Mouse (Mus musculus) embryonic facial prominence, embryonic 14.5 days (tissue): ENCODE measurements at regions not wholly inside any gene's neighbourhood (a gene's known extent, or its start where the extent isn't known, plus 50 kb on each side); places are given as distances from the start of the nearest gene placed in this dataset.
"Not testable (repeated sequence)": the region's sequence is repeated elsewhere in the genome, so short reads cannot be mapped to it uniquely, and the experiment has no call there.

Source experiments
- ATAC-seq: fragments of 200-750 bp; cut with Nextera tagmentation; 2 replicates; pipeline ENCODE4 v1.8.0; 2017; ENCODE audit warnings: low read depth, moderate number of reproducible peaks, moderate TSS enrichment
- DNase-seq: peaks from one replicate; pipeline ENCODE4 v3.0.0-alpha.2; 2015; ENCODE audit warnings: low spot score
- H3K27ac ChIP-seq: fragments of 300-500 bp; sonication (generic); replicated peaks from 2 replicates; pipeline ENCODE4 v1.5.1; 2014; ENCODE audit warnings: low read depth, mild to moderate bottlenecking, low read length, moderate library complexity
- H3K27me3 ChIP-seq: fragments of 300-500 bp; sonication (generic); replicated peaks from 2 replicates; pipeline ENCODE4 v1.6.1; 2014; ENCODE audit warnings: low read length; ENCODE audit not compliant: control insufficient read depth, insufficient read depth
- H3K36me3 ChIP-seq: fragments of 300-500 bp; sonication (generic); 2 replicates; pipeline ENCODE4 v1.6.1; 2014; ENCODE audit warnings: low read length, mixed read lengths; ENCODE audit not compliant: control insufficient read depth, insufficient read depth
- H3K4me1 ChIP-seq: fragments of 300-500 bp; sonication (generic); 2 replicates; pipeline ENCODE4 v1.6.1; 2014; ENCODE audit warnings: antibody characterized with exemption, low read length; ENCODE audit not compliant: control insufficient read depth, insufficient read depth
- H3K4me2 ChIP-seq: fragments of 300-500 bp; sonication (generic); 2 replicates; pipeline ENCODE4 v1.6.1; 2014; ENCODE audit warnings: low read depth, mild to moderate bottlenecking, low read length, moderate library complexity, mixed read lengths
- H3K4me3 ChIP-seq: fragments of 300-500 bp; sonication (generic); 2 replicates; pipeline ENCODE4 v1.5.1; 2014; ENCODE audit warnings: low read depth, mild to moderate bottlenecking, low read length
- H3K9ac ChIP-seq: fragments of 300-500 bp; sonication (generic); 2 replicates; pipeline ENCODE4 v1.6.1; 2014; ENCODE audit warnings: low read depth, mild to moderate bottlenecking, low read length, moderate library complexity, mixed read lengths
- H3K9me3 ChIP-seq: fragments of 300-500 bp; sonication (generic); 2 replicates; pipeline ENCODE4 v1.6.1; 2016; ENCODE audit warnings: low read length; ENCODE audit not compliant: control insufficient read depth
- WGBS: fragments of 180-500 bp; shearing (Covaris S2); extraction: QIAGEN DNeasy Blood & Tissue Kit; methylation state at CpG from one replicate; pipeline ENCODE4 v1.1.7; 2014; 5-methylcytosine and 5-hydroxymethylcytosine counted together

DNA sequence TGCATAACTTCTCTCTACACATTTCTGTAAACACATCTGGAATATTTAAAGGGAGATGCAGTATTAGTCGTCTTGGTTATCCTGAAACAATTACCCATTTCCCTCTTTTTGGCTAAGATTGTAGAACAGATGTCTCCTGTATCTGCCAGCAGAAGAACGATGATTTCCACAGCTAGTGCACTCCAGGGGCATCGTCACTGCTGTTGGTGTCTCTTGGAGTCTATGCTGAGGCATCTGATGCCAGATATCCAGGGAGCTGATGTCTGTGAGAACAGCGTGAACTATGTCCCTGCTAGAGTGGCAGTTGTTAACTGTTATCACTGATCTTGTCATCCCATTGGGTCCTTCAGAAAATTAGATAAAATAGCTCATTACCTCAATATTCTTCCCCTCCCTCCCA, 536.2 kb downstream of the Trhde start:
- H3K36me3 ChIP-seq: no peaks in the 10 kb centered on the region
- no peaks in the 10 kb centered on the region for H3K27me3 ChIP-seq
- H3K9me3 ChIP-seq: no peaks in the 10 kb centered on the region
- 50% methylated on average over 4 of the region's 4 CpGs for WGBS
- H3K4me3 ChIP-seq: no peak overlapping the region
- H3K27ac ChIP-seq: no peak overlapping the region
- DNase-seq (peak; percentile 11), ATAC-seq (no peak)
- no peak overlapping the region for H3K4me2 ChIP-seq
- H3K4me1 ChIP-seq: no peaks in the 10 kb centered on the region
- no peak overlapping the region for H3K9ac ChIP-seq

- no peak overlapping the region for H3K9ac ChIP-seq
- no peak overlapping the region for H3K27ac ChIP-seq
- no peaks in the 10 kb centered on the region for H3K36me3 ChIP-seq
- ATAC-seq: no peak
- DNase-seq: no peak
- WGBS: 84% methylated on average over 4 of the region's 4 CpGs
- H3K4me2 ChIP-seq: no peak overlapping the region
- no peaks in the 10 kb centered on the region for H3K27me3 ChIP-seq
- H3K4me3 ChIP-seq: no peak overlapping the region
- no peaks in the 10 kb centered on the region for H3K4me1 ChIP-seq
- H3K9me3 ChIP-seq: no peaks in the 10 kb centered on the region
Observed at GRCm38 (mm10) chr10:114241606-114242005, 560.5 kb downstream of the Trhde start.

DNA sequence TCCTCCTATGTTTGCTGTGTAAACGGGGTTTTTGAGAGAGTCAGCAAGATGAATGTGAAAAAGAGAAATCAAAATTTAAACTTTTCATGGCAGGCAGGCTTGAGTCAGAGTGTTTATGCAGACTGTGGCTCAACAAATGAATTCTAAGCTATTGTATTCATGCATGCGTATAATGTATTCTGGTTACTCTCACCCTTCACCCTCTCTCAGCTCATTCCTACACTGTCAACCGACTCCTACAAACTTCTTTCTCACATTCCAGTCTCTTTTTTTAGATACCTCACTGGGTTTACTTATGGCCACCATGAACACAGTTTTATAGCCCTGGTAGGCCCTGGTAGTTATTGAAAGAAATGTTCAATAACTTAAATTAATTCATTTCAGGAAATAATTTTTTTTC, 574.5 kb downstream of the Trhde start:
- Histone ChIP-seq H3K4me2 (no peak overlapping the region), H3K27me3 (no peaks in the 10 kb centered on the region), H3K9ac (no peak overlapping the region), H3K4me3 (no peak overlapping the region), H3K4me1 (no peaks in the 10 kb centered on the region), H3K27ac (no peak overlapping the region), H3K36me3 (no peaks in the 10 kb centered on the region), H3K9me3 (no peaks in the 10 kb centered on the region)
- no peak for ATAC-seq
- 58% methylated on average over 3 of the region's 3 CpGs for WGBS
- DNase-seq: no peak

- no peaks in the 10 kb centered on the region for H3K9me3 ChIP-seq
- DNase-seq: no peak
- no peak overlapping the region for H3K4me2 ChIP-seq
- H3K36me3 ChIP-seq: no peaks in the 10 kb centered on the region
- H3K4me1 ChIP-seq: no peaks in the 10 kb centered on the region
- no peak overlapping the region for H3K27ac ChIP-seq
- no peak overlapping the region for H3K4me3 ChIP-seq
- 91% methylated on average over 4 of the region's 4 CpGs for WGBS
- no peak overlapping the region for H3K9ac ChIP-seq
- H3K27me3 ChIP-seq: no peaks in the 10 kb centered on the region
- ATAC-seq: no peak
Observed at GRCm38 (mm10) chr10:114201583-114201982, 600.5 kb downstream of the Trhde start.

GRCm38 (mm10) chr10:114200939-114201338, 601.2 kb downstream of the Trhde start:
- no peak overlapping the region for H3K9ac ChIP-seq
- no peak for ATAC-seq
- no peak for DNase-seq
- WGBS: 66% methylated on average over 2 of the region's 2 CpGs
- no peaks in the 10 kb centered on the region for H3K27me3 ChIP-seq
- no peaks in the 10 kb centered on the region for H3K36me3 ChIP-seq
- no peaks in the 10 kb centered on the region for H3K4me1 ChIP-seq
- no peaks in the 10 kb centered on the region for H3K9me3 ChIP-seq
- no peak overlapping the region for H3K4me2 ChIP-seq
- no peak overlapping the region for H3K27ac ChIP-seq
- H3K4me3 ChIP-seq: no peak overlapping the region

DNA sequence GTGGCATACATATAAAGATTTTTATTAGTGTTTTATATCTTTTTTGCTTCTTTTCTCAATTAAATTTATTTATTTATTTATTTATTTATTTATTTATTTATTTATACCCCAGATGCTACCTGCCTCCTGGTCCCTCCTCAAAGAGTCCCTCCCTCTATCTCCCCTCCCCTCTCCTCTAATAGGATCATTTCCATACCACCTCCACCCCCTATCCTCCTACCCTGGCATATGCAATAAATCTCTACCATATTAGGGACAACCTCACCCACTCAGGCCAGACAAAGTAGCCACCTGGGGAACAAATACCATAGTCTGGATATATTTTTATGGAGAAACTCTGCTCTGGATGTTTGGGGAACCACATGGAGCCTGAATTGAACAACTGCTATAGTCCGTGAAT, 615.8 kb downstream of the Trhde start:
- Histone ChIP-seq H3K4me2 (no peak overlapping the region), H3K9ac (no peak overlapping the region), H3K4me3 (no peak overlapping the region), H3K27ac (no peak overlapping the region), H3K27me3 (no peaks in the 10 kb centered on the region), H3K36me3 (no peaks in the 10 kb centered on the region), H3K9me3 (no peaks in the 10 kb centered on the region), H3K4me1 (no peaks in the 10 kb centered on the region)
- DNase-seq (no peak), ATAC-seq (no peak)
- 89% methylated on average over 1 of the region's 1 CpGs for WGBS

DNA sequence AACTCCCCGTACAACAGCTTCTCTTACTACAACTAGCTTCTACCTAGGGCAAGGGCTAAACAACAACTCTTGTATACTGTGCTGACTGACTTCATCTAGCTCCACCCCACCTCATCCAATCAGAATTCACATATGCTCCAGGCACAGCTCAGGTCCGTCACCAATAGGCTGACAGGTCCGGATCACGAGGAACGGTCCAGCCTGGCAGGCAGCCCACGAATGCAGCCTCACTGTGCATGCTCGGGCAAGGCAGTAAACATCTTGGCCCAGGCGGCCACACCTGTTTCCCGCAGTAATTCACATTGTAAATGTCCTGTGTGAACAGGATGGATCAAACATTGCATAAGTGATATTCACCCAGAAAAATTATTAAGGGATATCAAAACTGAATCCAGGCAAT, 658.8 kb downstream of the Trhde start:
- H3K4me3 ChIP-seq, ATAC-seq, H3K9ac ChIP-seq, H3K27ac ChIP-seq, H3K36me3 ChIP-seq, H3K27me3 ChIP-seq, DNase-seq, H3K9me3 ChIP-seq, H3K4me2 ChIP-seq, H3K4me1 ChIP-seq: not testable (repeated sequence)
- WGBS: 81% methylated on average over 9 of the region's 9 CpGs

DNA sequence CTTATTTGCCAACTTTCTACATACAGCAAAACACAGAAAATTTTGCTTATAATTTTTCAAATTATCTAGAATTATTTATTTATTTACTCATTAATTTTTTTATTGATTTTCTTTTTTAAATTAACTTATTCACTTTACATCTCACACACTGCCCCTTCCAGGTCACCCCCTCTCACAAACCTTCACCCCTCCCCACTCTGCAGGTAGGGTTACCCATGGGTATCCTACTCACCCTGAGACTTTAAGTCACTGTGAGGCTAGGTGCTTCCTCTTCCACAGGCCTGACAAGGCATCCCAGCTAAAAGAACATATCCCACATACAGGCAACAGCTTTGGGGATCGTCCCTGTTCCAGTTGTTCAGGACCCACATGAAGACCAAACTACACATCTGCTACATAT, 664.2 kb downstream of the Trhde start:
- DNase-seq (no peak), ATAC-seq (no peak)
- H3K9me3 ChIP-seq: no peaks in the 10 kb centered on the region
- H3K9ac ChIP-seq: no peak overlapping the region
- no peak overlapping the region for H3K27ac ChIP-seq
- H3K27me3 ChIP-seq: no peaks in the 10 kb centered on the region
- WGBS: 85% methylated on average over 1 of the region's 1 CpGs
- no peak overlapping the region for H3K4me2 ChIP-seq
- no peak overlapping the region for H3K4me3 ChIP-seq
- no peaks in the 10 kb centered on the region for H3K36me3 ChIP-seq
- no peaks in the 10 kb centered on the region for H3K4me1 ChIP-seq

GRCm38 (mm10) chr10:114137095-114137494, 665.0 kb downstream of the Trhde start:
- DNase-seq (no peak), ATAC-seq (no peak)
- Histone ChIP-seq H3K27me3 (no peaks in the 10 kb centered on the region), H3K36me3 (no peaks in the 10 kb centered on the region), H3K9ac (no peak overlapping the region), H3K4me3 (no peak overlapping the region), H3K27ac (no peak overlapping the region), H3K4me1 (no peaks in the 10 kb centered on the region), H3K4me2 (no peak overlapping the region), H3K9me3 (no peaks in the 10 kb centered on the region)
- 61% methylated on average over 1 of the region's 1 CpGs for WGBS
